Mouse (Mus musculus) adrenal gland, postnatal 0 days (tissue): ENCODE results near the gene Neurl3. TPM values are rescaled to one million over a fixed set of nuclear protein-coding genes. Genes with fewer than 3 reads are reported as not detected.

Experiments
- polyA plus RNA-seq: library from polyadenylated mRNA; unstranded; fragments of >200 nt; fragmentation: Nextera tagmentation; extraction: Ambion mirVana; gene quantifications from 2 replicates; pipeline ENCODE4 v1.2.1, GENCODE M21; 2015

Neurl3 gene
- 3.2 and 4.5 TPM in 2 replicates for polyA plus RNA-seq

DNA sequence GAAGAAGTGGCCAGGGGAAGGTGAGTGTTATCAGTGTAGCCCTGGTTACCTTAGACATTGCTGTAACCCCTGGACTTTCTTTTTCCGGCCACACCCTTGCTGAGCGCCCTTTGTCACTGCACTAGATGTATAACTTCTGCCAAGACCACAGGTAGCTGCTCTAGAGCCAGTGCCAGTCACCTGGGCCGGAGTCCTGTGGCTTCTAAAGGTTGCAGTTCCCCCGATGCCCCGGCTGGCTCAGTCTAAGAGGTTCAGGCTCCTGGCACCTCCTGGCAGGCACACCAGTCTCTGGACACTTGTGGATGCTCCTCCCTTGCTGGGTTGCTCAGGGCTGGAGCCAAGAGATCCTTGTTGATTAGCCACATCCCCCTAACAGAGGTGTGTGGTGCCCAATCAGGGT is at the start of gene Neurl3:
TSS of gene Neurl3 (minus strand) at position 225 of the 400 bp plus-strand sequence.

DNA sequence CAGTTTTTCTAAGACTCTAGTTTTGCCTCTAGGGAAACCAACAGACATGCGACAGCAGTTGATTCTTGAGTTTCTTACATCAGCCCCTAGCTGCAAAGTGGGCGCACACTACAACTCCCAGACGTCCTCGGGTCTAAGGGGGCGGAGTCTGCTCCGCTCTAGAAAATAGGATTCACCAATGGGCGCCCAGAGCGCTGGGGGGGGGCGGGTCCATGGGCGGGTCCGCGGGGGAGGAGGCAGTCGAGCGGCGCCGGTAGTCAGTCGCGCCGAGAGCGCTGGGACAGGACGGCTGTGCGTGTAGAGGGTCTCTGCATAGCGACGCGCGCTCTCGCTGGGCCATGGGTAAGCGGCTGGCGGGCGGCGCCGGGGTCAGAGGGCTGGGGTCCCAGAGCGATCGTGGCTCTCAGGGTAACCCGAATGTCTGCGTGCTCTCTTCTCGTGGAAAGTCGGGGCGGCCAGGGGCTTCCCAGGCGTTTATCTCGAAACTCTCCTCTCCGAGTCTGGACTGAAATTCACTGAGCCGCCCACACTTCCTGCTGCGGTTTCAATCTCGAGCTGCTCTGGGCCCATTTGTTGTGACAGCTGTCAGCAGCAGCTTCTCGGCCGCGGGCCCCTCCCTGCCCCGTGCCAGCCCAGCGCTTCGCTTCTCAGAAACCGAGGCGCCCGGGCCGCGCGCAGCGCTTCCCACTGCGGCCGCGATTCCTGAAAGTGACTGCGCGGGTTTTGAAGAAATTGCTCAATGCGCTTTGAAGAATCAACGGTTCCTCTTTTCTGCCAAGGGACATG is 33.2 kb upstream of the Neurl3 start, which contains the start of gene Arid5a:
TSS of gene Arid5a (plus strand) at position 239 of the 786 bp plus-strand sequence.

DNA sequence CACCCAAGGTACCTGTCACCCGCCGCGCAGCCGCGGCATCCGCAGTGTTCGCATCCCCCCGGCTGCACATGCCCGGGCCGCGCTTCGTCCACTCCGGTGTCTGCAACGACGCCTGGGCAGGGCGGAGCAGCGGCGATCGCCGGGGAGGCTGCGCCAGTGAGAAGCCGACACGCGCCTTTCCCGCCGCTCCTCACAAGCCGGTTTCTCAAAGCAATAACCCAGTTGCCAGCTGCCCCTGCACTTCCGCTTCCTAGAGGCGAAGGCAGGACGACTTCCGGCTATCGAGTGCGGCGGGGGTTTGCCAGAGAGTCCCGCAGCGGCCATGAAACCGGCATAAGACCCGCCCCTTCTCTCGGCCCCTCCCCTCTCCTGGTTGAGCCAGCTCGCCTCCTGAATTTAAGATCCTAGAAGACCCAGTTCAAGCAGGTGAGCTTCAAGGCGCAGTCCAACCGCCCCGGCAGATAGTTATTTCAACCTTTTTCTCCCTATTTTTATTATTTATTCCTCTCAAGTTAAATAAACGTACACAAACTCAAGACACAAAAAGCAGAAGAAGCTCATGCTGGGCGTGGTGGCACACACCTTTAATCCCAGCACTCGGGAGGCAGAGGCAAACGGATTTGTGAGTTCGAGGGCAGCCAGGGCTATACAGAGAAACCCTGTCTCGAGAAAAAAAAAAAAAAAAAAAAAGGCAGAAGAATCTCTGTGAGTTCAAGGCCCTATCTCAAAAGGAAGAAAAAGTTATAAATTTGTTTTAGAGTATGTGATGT is 30.2 kb downstream of the Neurl3 start, which contains the start of gene Uggt1:
TSS of gene Uggt1 (minus strand) at position 663 of the 770 bp plus-strand sequence.

Other genes with a start within 250 kb of the Neurl3 start
- 10.3 and 14.9 TPM in 2 replicates for gene Hs6st1, start 206.3 kb downstream of the Neurl3 start, polyA plus RNA-seq
- gene Uggt1, start 30.0 kb downstream of the Neurl3 start, polyA plus RNA-seq: 20.9 and 30.3 TPM in 2 replicates
- 3.6 and 5.7 TPM in 2 replicates for gene Arid5a, start 33.1 kb upstream of the Neurl3 start, polyA plus RNA-seq
- 24.2 and 34.4 TPM in 2 replicates for gene Kansl3, start 94.5 kb upstream of the Neurl3 start, polyA plus RNA-seq
- gene Fer1l5, start 97.6 kb upstream of the Neurl3 start, polyA plus RNA-seq: 0.39 and 0.51 TPM in 2 replicates
- 23.1 and 36.0 TPM in 2 replicates for gene Lman2l, start 170.6 kb upstream of the Neurl3 start, polyA plus RNA-seq
- gene Cnnm4, start 196.9 kb upstream of the Neurl3 start, polyA plus RNA-seq: 4.1 and 6.3 TPM in 2 replicates
- gene Cnnm3, start 237.2 kb upstream of the Neurl3 start, polyA plus RNA-seq: 3.9 and 4.6 TPM in 2 replicates